Mouse (Mus musculus) stomach, postnatal 0 days (tissue): ENCODE measurements around the gene Corin.

Experiments
- CTCF ChIP-seq: IDR thresholded peaks from 2 replicates; pipeline ENCODE4 v1.5.1; 2016; ENCODE audit warnings: antibody characterized with exemption, low read depth, mild to moderate bottlenecking, moderate library complexity
- EP300 ChIP-seq: optimal IDR thresholded peaks from 2 replicates; pipeline ENCODE3; 2016; ENCODE audit warnings: antibody characterized with exemption

DNA sequence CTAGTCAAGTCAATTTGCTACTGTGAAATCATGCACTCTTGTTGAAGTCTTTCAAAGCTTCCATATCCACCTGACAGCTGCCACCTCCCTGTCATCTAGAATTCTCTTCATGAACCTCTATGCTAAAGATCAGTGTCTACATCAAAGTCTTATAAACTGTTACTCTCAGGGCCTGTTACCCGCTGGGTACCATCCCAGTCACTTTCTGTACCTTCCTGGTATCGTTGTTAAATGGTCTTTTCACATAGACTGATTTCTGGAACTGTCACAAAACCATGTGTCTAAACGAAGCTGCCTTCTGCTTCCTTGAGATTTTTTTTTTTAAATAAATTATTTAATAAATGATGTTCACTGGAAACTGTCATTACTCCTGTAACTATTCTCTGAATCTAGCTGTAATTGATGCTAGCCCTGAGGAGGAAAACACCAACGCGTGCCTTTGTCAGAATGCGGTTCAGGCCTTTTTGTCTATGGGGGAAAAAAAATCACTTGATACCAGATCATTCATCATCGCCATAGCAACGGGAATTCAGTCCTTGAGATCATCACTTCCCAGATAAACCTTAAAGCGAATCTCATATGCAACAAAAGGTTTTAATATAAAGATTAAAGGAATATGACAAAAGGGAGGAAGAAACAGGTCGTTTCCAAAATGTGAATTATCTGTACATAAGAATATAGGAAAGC is 205.7 kb downstream of the Corin start:
- no peak for TF ChIP-seq CTCF
- no peak for TF ChIP-seq EP300
